Mouse (Mus musculus): ENCODE measurements around the gene Fbxo36. TPM values are rescaled to one million over a fixed set of nuclear protein-coding genes. Genes with fewer than 3 reads are reported as not detected.

Gene Fbxo36
- polyA plus RNA-seq, 1 experiment from 2014 or later: 8.4 TPM

DNA sequence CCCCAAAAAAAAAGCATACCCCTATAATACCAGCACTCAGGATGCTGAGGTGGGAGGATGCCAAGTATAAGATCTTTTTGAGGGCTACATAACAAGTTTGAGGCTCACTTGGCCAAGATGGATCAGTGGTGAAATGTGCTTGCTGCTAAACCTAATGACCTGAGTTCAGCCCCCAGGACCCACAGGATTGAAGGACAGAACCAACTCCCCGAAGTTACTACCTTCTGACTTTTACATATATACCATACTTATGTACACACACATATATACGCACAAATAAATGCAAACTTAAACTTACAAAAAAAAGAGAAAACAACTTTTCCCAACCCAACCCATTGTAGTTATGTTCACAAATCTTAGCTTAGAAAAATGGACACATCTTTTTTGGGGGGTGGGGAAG is 3.7 kb downstream of the Fbxo36 start:
- no peak overlapping the region for H3K4me2 ChIP-seq
- peaks cover 14% of the 10 kb centered on the region for H3K4me1 ChIP-seq (replicated peaks)
- 93% methylated on average over 2 of the region's 2 CpGs for WGBS
- H3K4me3 ChIP-seq: no peak overlapping the region
- no peak for ATAC-seq (ENCODE audit: low FRiP score, low read depth)
- no peak overlapping the region for H3K27ac ChIP-seq (replicated peaks)
- no peaks in the 10 kb centered on the region for H3K36me3 ChIP-seq
- no peak overlapping the region for H3K9ac ChIP-seq
- H3K27me3 ChIP-seq: no peaks in the 10 kb centered on the region
- no peaks in the 10 kb centered on the region for H3K9me3 ChIP-seq

DNA sequence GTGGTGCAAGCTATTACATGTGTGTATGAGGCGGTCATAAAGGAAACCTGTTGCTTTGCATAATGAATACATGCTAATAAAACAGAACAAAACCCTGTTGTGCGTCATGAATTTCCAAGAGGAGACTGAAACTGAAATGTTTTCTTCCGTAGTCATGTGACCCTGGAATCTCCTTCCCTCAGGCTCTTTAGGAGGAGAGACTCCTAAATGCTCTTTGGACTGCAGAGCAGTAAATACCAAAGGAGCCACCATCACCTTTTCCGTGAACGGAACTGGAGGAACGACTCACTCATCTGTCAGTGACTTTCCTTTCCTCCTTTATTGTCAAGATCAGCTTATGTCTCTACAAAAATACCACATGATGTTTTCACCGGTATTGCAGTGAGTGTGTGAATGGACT is 8.1 kb downstream of the Fbxo36 start:
- H3K4me1 ChIP-seq (replicated peaks): no peaks in the 10 kb centered on the region
- no peaks in the 10 kb centered on the region for H3K9me3 ChIP-seq
- no peak overlapping the region for H3K4me3 ChIP-seq
- H3K27ac ChIP-seq (replicated peaks): no peak overlapping the region
- H3K4me2 ChIP-seq: no peak overlapping the region
- WGBS: 93% methylated on average over 7 of the region's 7 CpGs
- ATAC-seq (ENCODE audit: low FRiP score, low read depth): no peak
- H3K9ac ChIP-seq: no peak overlapping the region
- H3K27me3 ChIP-seq: no peaks in the 10 kb centered on the region
- no peaks in the 10 kb centered on the region for H3K36me3 ChIP-seq

DNA sequence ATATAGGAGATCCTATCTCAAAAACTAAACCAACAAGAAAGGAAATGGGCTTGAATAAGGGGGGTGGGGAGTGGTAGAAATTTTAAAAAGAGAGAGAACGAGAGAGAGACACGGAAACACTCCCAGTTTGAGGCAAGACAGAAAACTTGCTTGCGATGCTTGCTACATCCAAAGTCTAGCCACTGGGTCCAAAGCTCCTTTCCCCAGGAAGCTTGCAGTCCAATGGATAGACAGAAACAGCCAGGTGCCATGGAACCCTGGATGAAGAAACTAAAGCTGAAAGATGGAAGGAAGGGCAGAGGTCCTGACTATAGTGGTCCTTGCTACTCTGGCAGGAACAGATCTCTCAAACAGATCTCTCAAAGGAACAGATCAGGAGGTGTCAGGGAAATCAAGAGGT is 8.7 kb downstream of the Fbxo36 start:
- Histone ChIP-seq H3K36me3 (no peaks in the 10 kb centered on the region), H3K27me3 (no peaks in the 10 kb centered on the region), H3K4me2 (no peak overlapping the region), H3K9ac (no peak overlapping the region), H3K4me1 (replicated peaks) (no peaks in the 10 kb centered on the region), H3K9me3 (no peaks in the 10 kb centered on the region), H3K4me3 (no peak overlapping the region), H3K27ac (replicated peaks) (no peak overlapping the region)
- WGBS: over 99% methylated on average over 3 of the region's 3 CpGs
- ATAC-seq (ENCODE audit: low FRiP score, low read depth): no peak

DNA sequence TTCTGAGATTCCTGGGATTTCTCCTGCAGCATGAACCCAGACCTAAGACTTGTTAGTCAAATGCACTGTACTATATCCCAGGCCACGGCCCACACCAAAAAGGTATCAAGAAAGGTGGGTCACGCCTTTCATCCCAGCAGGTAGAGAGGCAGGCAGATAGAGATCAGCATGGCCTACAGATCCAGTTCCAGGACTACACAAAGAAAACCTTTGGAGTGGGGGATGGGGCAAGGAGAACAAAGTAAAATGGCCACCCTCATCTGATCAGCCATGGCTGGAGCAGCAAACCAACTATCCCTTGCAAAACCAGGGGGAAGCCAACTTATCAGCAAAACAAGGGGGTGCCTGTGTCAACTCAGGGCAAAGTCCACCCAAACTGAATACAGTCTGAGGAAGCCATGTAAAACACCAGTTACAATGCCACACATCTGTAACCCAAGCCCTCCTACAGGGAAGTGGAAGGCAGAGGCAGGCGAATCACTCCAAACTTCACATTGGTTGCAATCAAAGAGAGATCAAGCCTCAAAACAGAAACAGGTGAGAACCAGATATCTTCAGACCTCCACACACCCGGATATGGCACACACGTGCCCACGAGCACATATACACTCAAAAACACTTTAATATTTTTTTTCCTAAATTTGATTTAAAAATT is 9.3 kb downstream of the Fbxo36 start:
- no peaks in the 10 kb centered on the region for H3K4me1 ChIP-seq (replicated peaks)
- no peak overlapping the region for H3K4me3 ChIP-seq
- no peak for ATAC-seq (ENCODE audit: low FRiP score, low read depth)
- H3K36me3 ChIP-seq: no peaks in the 10 kb centered on the region
- no peak overlapping the region for H3K27ac ChIP-seq (replicated peaks)
- no peaks in the 10 kb centered on the region for H3K9me3 ChIP-seq
- H3K27me3 ChIP-seq: no peaks in the 10 kb centered on the region
- no peak overlapping the region for H3K9ac ChIP-seq
- H3K4me2 ChIP-seq: no peak overlapping the region
- WGBS: 97% methylated on average over 6 of the region's 6 CpGs

DNA sequence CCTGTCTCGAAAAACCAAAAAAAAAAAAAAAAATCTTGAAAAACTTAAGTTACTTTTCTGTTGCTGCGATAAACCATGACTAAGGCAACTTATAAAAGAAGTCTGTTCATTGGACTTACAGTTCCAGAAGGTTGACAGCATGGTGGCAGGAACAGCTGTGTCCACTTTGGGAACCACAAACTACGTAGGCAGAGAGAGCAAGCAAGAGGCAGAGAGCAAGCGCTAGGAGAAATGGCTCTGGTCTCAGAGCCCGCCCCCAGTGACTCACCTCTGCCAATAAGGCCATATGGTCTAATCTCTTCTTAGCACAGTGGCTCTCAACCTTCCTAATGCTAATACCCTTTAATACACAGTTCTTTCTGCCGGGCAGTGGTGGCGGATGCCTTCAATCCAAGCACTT is 10.2 kb downstream of the Fbxo36 start:
- no peak overlapping the region for H3K4me3 ChIP-seq
- H3K4me1 ChIP-seq (replicated peaks): no peaks in the 10 kb centered on the region
- no peak overlapping the region for H3K9ac ChIP-seq
- no peak overlapping the region for H3K4me2 ChIP-seq
- no peak for ATAC-seq (ENCODE audit: low FRiP score, low read depth)
- no peaks in the 10 kb centered on the region for H3K36me3 ChIP-seq
- WGBS: 95% methylated on average over 7 of the region's 7 CpGs
- no peak overlapping the region for H3K27ac ChIP-seq (replicated peaks)
- H3K27me3 ChIP-seq: no peaks in the 10 kb centered on the region
- no peaks in the 10 kb centered on the region for H3K9me3 ChIP-seq

DNA sequence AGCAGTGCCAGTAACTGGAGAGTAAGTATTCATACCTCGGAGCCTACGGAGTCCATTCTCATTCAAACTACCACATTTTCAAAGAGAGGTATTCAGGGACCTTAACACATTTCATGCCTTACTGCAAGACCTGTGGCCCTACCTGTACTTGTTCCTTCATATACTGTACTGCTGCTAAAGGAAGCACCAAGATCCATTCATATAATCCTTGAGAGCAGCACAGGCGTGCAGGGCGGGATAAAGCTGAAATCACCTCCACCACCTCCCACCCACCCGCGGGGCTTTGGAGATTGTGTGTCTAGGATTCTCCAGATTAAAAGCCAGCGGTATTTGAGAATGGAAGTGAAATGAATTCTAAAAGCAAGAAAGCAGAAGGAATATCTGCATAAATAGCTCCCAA is 10.8 kb downstream of the Fbxo36 start:
- no peaks in the 10 kb centered on the region for H3K27me3 ChIP-seq
- 92% methylated on average over 7 of the region's 7 CpGs for WGBS
- no peak overlapping the region for H3K27ac ChIP-seq (replicated peaks)
- H3K36me3 ChIP-seq: no peaks in the 10 kb centered on the region
- no peak for ATAC-seq (ENCODE audit: low FRiP score, low read depth)
- H3K4me1 ChIP-seq (replicated peaks): no peaks in the 10 kb centered on the region
- H3K4me3 ChIP-seq: no peak overlapping the region
- H3K9ac ChIP-seq: no peak overlapping the region
- H3K4me2 ChIP-seq: no peak overlapping the region
- H3K9me3 ChIP-seq: no peaks in the 10 kb centered on the region

DNA sequence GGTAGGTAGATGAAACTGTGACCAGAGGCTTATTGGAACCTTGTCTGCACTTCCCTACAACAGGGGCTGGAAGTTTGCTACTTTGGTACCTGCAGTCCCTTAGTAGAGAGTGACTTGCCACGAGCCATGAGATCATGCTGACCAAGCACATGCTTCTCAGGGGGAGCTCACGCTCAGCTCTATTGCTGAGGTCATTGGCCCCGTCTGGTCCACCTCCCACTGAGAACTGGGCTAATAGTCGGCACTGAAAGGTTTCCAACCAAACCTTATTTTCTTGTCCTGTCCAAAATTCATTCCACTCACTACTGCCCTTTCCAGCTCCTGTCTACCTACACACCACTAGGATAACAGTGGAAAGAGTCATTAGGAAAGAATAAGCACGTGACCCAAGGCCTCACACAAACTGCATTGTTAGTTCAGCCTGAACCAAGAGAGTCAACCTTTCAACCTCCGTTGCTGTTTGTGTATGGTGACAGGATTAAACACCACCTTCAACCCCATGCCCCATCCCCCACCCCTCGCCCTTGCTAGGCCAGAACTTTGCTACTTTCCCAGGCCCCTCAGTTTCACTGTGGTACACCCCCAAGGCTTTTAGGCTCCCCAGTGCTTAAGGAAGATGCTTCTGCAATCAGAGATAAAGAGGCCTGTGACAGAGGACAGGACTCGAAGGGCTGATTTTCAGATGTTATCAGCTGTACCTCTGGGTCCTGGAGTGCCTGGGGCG is 12.0 kb downstream of the Fbxo36 start:
- Histone ChIP-seq H3K27ac (replicated peaks) (no peak overlapping the region), H3K36me3 (no peaks in the 10 kb centered on the region), H3K4me1 (replicated peaks) (no peaks in the 10 kb centered on the region), H3K4me3 (no peak overlapping the region), H3K9me3 (no peaks in the 10 kb centered on the region), H3K4me2 (no peak overlapping the region), H3K27me3 (no peaks in the 10 kb centered on the region), H3K9ac (no peak overlapping the region)
- 47% methylated on average over 9 of the region's 9 CpGs for WGBS
- no peak for ATAC-seq (ENCODE audit: low FRiP score, low read depth)

DNA sequence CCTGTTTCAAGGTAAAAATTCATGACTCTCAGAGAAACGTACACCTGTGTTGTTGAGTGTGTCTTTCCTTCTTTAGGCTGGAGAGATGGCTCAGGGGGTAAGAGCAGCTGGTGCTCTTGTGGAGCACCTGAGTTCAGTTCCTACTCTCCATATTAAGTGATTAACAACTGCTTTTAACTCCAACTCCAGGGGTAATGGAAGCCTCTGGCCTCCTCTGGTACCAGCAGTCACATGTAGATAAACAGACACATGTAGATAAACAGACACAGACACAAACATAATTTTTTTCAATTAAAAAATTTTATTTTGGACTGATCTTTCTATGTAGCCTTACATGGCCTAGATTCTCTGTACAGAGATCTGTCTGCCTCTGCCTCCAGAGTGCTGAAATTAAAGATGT is 14.1 kb downstream of the Fbxo36 start:
- Histone ChIP-seq H3K4me3 (no peak overlapping the region), H3K4me2 (no peak overlapping the region), H3K9ac (no peak overlapping the region), H3K4me1 (replicated peaks) (no peaks in the 10 kb centered on the region), H3K9me3 (no peaks in the 10 kb centered on the region), H3K27me3 (no peaks in the 10 kb centered on the region), H3K36me3 (no peaks in the 10 kb centered on the region), H3K27ac (replicated peaks) (no peak overlapping the region)
- no peak for ATAC-seq (ENCODE audit: low FRiP score, low read depth)
- 80% methylated on average over 1 of the region's 1 CpGs for WGBS

DNA sequence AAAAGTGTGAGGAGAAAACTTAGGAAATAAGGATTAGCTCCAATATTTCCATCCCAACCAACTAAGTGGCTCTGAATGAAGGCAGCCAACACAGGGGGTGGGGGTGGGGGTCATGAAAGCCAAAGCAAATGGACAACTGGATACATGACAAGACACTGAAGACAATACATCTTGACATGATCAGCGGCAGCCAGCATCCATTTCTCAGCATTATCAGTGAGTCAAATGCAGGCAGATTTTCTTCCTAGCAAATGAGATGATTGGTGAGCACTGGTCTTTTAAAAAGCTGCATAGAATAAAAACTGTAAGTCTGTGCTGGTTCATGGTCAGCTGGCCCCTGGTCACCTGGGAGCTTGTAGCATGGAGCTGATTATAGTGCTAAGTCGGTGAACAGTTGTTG is 15.3 kb downstream of the Fbxo36 start:
- Histone ChIP-seq H3K27ac (replicated peaks) (no peak overlapping the region), H3K9me3 (no peaks in the 10 kb centered on the region), H3K27me3 (no peaks in the 10 kb centered on the region), H3K4me3 (no peak overlapping the region), H3K9ac (no peak overlapping the region), H3K4me1 (replicated peaks) (no peaks in the 10 kb centered on the region), H3K4me2 (no peak overlapping the region), H3K36me3 (no peaks in the 10 kb centered on the region)
- WGBS: 82% methylated on average over 2 of the region's 2 CpGs
- no peak for ATAC-seq (ENCODE audit: low FRiP score, low read depth)

DNA sequence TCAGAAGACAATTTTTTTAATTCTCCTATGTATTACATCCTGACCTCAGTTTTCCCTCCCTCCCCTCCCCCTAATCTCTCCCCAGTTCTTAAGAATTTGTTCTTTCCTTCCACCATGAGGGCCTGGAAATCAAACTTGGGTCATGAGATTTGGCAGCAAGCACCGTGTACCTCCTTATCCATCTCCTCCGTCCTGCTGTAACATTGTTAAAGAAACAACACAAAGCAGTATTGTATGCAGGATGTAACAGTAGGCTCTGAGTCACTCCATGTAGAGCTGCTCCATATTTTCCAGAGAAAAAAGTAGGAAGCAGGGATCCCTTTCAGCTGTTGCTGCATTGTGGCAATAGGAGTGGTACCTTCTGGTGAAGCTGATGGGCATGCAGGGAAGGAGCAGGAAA is 16.1 kb downstream of the Fbxo36 start:
- no peaks in the 10 kb centered on the region for H3K9me3 ChIP-seq
- 59% methylated on average over 2 of the region's 2 CpGs for WGBS
- H3K27ac ChIP-seq (replicated peaks): no peak overlapping the region
- H3K36me3 ChIP-seq: no peaks in the 10 kb centered on the region
- no peaks in the 10 kb centered on the region for H3K27me3 ChIP-seq
- H3K4me3 ChIP-seq: no peak overlapping the region
- no peak for ATAC-seq (ENCODE audit: low FRiP score, low read depth)
- no peaks in the 10 kb centered on the region for H3K4me1 ChIP-seq (replicated peaks)
- H3K4me2 ChIP-seq: no peak overlapping the region
- no peak overlapping the region for H3K9ac ChIP-seq

DNA sequence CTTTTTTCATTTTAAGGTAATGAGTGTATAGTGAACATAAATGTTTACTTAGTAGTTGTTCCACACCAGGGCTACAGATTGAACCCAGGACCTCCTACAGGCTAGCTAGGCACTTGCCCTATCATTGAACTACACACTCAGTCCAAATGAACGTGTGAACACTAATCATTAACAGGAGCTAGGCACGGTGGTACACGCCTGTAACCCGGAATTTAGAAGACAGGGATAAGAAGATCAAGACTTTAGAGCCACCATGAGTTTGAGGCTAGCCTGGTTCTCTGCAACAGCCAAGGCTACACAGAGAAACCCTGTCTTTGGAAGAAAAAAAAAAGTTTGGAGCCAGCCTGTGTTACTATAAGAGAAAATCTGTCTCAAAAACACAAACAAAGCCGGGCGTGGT is 20.0 kb downstream of the Fbxo36 start:
- H3K36me3 ChIP-seq: no peaks in the 10 kb centered on the region
- no peak for ATAC-seq (ENCODE audit: low FRiP score, low read depth)
- H3K4me2 ChIP-seq: no peak overlapping the region
- 91% methylated on average over 6 of the region's 6 CpGs for WGBS
- no peaks in the 10 kb centered on the region for H3K9me3 ChIP-seq
- H3K4me1 ChIP-seq (replicated peaks): no peaks in the 10 kb centered on the region
- no peak overlapping the region for H3K4me3 ChIP-seq
- H3K9ac ChIP-seq: no peak overlapping the region
- H3K27me3 ChIP-seq: no peaks in the 10 kb centered on the region
- no peak overlapping the region for H3K27ac ChIP-seq (replicated peaks)

DNA sequence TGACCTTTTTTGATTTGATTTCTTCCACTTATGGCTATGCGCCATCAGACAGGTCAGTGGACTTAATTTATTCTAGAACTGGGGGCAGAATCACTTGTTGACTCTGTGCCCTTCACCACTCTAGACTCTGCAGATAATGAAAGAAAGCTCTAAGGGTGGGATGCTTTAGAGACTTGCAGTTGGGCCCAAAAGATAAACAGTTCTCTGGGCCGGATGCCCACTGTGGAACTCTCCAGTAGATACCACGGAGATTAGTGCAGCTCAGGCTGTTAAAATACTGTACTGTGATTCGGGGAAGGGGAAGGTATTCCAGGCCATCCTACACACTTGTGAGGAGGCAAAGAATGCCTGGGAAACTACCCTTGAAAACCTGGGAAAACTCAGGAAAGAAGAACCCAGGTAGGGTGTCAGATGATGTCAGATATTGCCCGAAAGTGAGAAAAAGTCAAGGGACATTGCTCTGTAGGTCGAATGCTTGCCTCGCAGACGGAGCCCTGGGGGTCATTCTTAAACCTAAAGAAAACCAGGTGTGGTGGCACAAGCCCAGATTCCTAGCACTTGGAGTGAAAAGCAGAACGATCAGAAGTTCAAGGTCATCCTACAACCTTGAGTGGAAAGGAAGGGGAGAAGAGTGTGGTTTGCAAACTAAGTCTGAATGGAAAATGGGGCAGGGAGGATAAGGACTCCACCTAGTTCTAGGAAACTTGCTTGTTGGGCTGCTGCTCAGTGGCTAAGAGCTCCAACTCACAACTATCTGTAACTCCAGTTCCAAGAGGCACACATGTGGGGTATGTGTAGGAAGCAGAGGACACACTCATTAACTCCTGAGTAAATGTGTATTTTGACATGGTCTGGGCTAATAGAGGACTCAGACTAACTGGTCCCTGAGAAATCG is 21.0 kb downstream of the Fbxo36 start:
- Histone ChIP-seq H3K9ac (no peak overlapping the region), H3K36me3 (no peaks in the 10 kb centered on the region), H3K4me2 (no peak overlapping the region), H3K4me1 (replicated peaks) (no peaks in the 10 kb centered on the region), H3K9me3 (no peaks in the 10 kb centered on the region), H3K4me3 (no peak overlapping the region), H3K27ac (replicated peaks) (no peak overlapping the region), H3K27me3 (no peaks in the 10 kb centered on the region)
- no peak for ATAC-seq (ENCODE audit: low FRiP score, low read depth)
- 83% methylated on average over 10 of the region's 10 CpGs for WGBS
